Mouse (Mus musculus) brain, embryonic 14.5 days (tissue): ENCODE measurements around the gene Micu2.

Source experiments
- CTCF ChIP-seq: fragments of 200-500 bp; IDR thresholded peaks from 2 replicates; pipeline ENCODE4 v1.5.1; 2012; ENCODE audit warnings: inconsistent platforms, mild to moderate bottlenecking, moderate library complexity, borderline replicate concordance; ENCODE audit not compliant: insufficient read depth, insufficient read length; ENCODE audit errors: extremely low read depth
- POLR2A ChIP-seq: fragments of 200-500 bp; IDR thresholded peaks from 2 replicates; pipeline ENCODE4 v1.6.1; 2012; ENCODE audit warnings: mild to moderate bottlenecking, inconsistent platforms, borderline replicate concordance; ENCODE audit not compliant: poor library complexity, insufficient read depth, insufficient read length, severe bottlenecking; ENCODE audit errors: extremely low read depth

DNA sequence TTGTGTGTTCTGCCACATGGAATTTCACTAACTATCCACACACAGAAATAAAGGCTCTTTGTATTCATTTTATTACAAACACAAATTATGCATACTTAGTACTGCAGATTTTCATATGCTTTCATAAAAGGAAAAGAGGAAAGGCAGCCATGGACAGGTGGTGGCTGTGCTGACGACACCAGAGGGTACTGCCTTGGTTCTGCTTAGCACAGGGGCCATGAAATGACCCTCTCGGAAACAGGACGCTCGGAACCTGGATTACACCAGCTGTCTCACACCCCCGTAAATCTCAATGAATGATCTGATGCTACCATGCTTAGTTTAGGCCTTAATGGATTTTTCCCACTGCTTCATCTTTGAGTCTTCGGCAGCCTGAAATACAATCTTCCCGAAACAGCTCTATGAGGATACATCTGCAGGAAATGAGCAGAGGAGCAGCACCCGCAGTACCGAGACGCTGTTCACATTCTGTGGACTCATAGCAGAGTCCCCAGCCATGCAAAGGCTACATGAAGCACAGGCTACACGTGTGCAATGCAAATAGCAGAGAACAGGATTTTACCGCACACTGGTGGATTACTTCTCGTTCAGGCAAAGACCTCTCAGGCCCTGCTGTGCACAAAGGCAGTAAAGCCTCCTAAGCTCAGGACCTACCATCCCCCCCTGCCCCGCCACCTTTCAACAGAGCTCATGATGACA, 17.2 kb downstream of the Micu2 start:
- TF ChIP-seq POLR2A, result no peak
- TF ChIP-seq CTCF, result no peak
